Mouse (Mus musculus) T-helper 1 cell (primary cell): ENCODE data around the gene Mrps30.

Experiments
- in situ Hi-C: fragments of 300-600 bp; cut with MboI, MseI; formaldehyde crosslinking; loops from one replicate; pipeline ENCODE4 v1.15.1; 2025; ENCODE audit warnings: high pct_unique_total_duplicates

Mrps30 gene

DNA sequence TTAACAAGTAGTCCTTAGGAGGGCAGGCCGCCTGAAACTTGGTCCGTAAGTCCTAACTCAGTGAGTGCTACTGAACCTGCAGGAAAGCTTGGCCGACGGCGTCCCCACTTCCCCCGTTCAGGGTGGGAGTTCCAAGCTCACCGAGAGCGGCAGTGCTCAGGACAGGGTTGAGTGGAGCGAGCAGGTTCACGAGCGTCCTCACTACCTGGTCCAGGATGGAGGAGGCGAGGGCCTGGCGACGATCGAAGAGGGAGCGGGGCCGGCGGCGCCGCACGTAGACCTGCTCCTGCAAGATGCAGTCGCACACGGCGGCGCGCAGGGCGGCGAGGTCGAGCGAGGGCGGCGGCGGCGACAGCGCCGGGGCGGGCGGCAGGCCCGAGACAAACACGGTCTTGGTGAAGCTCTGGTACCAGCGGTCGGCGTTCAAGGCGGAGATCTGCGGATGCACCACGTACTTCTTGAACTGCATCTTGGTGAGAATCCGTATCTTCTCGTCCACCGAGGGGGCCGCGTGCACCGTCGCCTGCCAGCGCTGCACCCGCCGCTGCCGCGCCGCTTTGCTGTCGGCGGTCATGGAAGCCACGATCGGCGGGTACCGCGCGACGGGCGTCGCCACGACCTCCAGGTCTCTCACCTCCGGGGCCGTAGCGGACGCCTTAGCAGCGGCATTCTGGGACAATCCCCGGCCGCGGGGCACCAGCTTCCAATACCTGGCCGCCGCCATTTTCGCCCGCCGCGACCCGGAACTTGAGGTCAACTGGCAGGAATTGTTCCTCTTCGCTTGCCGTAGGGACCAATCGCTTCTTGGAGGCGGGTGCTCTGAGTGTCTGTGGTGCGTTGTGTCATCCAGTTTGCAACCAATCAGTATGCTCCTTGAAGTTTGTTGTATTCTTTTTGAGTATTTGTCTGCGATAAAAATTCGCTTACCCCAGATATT, at the start of gene Mrps30, which contains the start of gene B430218F22Rik:
Gene Mrps30 (minus strand): TSS at position 742 of the 937 bp plus-strand sequence.
Gene B430218F22Rik (plus strand): TSS at position 120 of the 937 bp plus-strand sequence.
- in situ Hi-C loops: loop anchor here (5.0 to 25.0 kb wide), 3 partner anchors 1098 to 1211 kb away; partner anchors contain the start of genes 3110070M22Rik, Emb, Gm17509 and Tmem267

DNA sequence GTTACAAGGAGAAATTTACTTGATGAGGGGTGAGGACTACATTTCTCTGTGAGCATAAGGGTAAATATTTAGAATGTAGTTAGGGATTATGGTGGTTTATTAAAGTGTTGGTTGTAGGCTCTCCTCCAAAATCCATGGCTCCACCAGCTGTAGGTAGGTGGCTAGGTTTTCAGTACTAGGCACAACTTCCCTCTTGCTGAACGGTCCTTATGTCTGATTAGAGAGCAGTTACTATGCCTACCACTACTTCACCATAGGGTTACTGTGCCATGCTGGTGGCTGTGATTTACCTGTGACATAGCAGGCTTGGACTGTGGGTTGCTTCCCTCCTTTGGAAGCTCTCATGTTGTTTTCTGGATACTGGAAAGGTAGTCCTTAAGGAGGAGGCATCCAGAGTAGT, 33.8 kb upstream of the Mrps30 start:
- in situ Hi-C loops: no loop called here

DNA sequence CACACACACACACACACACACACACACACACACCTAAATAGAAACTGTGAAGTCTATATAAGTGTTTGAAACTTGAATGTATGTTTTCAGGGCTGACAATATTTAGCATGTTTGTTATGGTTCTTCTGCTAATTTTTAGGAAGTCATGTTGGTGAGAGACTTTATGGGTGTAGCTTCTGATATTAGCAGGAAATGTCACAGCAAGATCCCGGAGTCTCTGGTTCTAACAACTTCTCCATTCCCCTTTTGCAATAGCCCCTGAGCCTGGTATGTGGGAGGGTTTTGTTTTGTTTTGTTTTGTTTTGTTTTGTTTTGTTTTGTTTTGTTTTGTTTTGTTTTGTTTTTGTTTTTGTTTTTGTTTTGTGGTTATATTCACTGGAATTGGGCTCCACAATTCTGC, 33.4 kb upstream of the Mrps30 start:
- in situ Hi-C loops: no loop called here

DNA sequence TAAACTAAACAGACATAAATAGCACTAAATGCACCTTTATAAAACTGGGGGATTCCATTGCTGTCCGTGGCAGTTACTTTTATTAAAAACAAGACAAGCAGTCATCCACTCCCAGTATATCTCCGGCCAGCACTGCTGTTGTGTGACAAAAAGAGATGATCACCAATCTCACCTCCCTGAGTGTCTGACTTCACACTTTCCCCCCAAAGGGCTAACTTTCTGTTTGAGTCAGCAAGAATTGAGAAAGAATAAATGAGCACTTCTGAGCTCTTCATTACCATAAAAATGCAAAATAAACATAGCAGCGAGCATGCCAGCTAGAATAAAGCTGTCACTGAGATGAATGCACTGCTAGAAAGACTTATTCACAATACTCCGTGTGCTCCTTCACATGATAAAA, 31.1 kb upstream of the Mrps30 start:
- in situ Hi-C loops: no loop called here

DNA sequence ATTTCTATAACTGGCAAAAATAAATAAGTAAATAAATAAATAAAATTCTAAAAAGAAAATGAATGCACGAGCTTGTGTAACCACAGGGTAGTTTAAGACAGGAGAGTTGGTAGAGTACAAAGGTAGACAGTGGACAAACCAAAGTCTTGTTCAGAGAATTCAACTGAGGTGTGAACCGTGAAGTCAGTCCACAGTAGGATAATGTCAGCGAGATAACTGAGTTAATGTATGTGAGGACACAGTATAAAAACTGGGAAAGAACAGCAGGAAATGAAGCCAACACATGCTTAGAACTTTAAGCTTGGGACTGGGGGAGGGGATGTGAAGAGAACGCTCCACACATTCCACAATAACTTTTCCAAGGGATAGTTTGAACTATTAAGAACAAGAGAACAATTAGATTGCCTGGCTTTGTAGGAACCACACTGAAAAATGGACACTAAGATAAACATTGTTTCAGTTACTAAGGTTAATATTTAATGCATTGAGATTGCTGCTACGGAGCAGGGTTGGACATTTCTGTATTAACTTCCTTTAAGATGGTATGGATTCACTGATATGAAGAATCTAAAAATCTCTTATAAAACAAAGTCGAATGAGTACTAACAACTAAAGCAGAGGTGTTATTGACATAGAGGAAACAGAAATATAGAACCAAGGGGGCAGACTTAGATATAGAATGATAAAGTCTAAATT, 24.4 kb upstream of the Mrps30 start:
- in situ Hi-C loops: loop anchor here (5.0 kb wide), 1 partner anchor 196 kb away; no protein-coding TSS in a partner anchor

DNA sequence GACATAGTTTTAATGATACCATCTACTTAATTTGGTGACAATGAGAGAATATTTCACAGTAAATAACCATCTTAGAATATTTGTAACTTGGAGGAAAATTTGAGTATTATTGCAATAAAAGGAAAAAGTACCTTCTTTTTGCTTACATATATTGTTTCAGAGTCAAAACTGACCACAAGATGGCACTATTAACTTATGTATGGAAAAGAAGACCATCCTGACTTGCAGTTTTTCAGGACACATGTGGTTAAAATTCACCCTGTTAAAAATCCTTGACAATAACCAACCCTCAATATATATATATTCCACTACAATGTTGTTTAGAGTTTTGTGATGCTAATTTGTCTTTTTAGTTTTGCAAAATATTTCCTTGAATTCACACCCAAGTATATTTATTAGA, 16.5 kb upstream of the Mrps30 start:
- in situ Hi-C loops: loop anchor here (5.0 kb wide), 1 partner anchor 974 kb away; no protein-coding TSS in a partner anchor

DNA sequence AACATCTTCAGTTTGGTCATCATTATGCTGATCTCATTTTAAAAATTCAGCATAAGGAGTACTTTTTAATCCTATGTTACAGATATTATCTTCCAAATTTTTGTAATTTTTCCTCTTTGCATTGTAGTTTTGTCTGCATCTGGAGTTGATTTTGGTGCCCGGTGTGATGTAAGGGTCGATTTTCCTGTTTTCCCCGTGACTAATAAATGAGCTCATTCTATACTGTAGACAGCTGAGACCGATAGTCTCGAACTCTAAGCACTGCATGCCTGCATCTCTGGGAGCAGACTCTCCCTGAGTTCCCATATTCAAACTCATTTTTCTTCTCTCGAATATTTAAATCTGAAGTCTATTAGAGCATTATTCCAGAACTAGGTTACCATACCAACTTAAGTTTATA, 13.3 kb upstream of the Mrps30 start:
- in situ Hi-C loops: loop anchor here (5.0 kb wide), 1 partner anchor 977 kb away; no protein-coding TSS in a partner anchor

DNA sequence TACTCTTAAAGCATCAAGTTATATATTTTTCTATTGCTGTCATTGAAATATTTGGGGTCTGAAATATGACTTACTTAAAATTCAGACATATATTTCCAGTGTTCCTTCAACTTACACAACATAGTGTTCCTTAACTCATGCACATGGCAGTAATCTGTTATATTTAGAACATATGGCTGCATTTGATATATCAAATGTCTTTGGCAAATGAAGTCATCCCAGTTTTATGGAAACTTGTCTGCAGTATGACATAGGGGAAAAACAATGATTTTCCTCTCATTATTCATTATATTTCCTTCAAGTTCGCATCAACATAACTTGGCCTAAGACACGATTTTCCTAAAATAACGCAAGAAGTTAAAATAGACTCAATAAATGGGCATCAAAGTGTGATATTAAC, 8.8 kb upstream of the Mrps30 start:
- in situ Hi-C loops: loop anchor here (25.0 kb wide), 1 partner anchor 1184 kb away; the partner anchor contains the start of genes Emb and Gm17509

DNA sequence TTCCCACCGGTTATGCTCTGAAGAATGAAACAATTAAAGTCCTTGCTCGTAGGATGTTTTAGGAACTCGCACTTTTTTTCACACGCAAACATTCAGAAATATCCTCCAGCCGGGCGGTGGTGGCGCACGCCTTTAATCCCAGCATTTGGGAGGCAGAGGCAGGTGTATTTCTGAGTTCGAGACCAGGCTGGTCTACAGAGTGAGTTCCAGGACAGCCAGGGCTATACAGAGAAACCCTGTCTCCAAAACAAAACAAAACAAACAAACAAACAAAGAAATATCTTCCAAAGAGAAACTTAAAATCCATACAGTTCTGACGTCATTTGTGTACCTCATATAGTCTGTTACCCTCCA, 373 bp upstream of the Mrps30 start:
- in situ Hi-C loops: loop anchor here (5.0 to 25.0 kb wide), 3 partner anchors 1097 to 1210 kb away; partner anchors contain the start of genes 3110070M22Rik, Emb, Gm17509 and Tmem267

DNA sequence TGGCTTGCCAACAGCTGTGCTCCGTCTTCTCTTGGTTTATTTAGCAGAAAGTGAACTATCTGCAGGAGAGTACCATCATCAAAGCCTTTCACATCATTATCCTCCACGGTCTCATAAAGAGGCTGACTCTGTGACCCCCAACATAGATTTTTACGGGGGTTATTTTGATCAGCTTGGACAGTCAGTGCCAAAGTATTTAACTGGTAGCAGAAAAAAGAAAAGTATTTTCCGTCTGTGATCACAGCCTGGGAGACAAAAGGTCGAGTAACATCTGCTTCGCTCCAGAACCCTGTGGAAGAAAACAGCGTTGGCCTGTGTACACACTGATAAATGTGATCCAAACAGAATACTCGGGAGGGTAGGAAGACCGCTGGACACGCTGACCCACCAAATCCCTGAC, 6.7 kb downstream of the Mrps30 start:
- in situ Hi-C loops: loop anchor here (10.0 to 25.0 kb wide), 2 partner anchors 1104 to 1168 kb away; partner anchors contain the start of genes 3110070M22Rik, Emb, Gm17509 and Tmem267

DNA sequence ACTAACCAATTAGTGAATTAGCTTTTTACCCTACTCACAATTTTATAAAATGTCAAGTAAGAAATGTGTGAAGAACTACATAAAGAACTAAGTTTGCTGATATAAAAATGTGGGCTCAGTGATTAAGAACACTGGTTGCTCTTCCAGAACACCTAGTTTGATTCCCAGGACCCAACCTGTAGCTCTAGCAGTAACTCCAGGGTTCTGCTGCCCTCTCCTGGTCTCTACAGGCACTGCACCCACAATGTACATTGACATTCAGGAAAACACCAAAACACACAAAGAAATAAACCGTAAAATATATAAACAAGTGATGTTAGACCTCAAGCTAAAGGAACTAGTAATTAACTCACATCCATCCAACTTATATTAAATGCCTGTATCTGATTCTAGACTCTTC, 7.9 kb downstream of the Mrps30 start:
- in situ Hi-C loops: loop anchor here (25.0 kb wide), 1 partner anchor 1167 kb away; the partner anchor contains the start of genes Emb and Gm17509

DNA sequence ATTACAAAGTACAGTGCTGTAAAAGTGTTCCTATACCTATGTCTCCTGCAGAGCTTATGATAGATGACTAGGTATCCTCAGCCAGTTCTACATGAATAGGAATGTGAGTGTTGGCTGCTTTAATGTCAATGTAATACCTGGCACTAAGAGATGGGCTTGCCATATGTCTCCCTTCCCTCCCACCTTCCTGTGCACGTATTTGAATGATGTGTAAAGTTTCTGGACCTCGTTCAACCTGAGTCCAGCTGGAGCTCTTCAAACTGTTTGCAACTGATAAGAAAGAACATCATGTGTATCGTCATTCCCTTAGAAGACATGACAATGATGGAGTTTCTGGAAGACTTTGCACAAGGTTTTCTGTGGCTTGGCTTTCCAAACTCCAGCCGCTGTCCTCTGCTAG, 14.2 kb downstream of the Mrps30 start:
- in situ Hi-C loops: no loop called here

DNA sequence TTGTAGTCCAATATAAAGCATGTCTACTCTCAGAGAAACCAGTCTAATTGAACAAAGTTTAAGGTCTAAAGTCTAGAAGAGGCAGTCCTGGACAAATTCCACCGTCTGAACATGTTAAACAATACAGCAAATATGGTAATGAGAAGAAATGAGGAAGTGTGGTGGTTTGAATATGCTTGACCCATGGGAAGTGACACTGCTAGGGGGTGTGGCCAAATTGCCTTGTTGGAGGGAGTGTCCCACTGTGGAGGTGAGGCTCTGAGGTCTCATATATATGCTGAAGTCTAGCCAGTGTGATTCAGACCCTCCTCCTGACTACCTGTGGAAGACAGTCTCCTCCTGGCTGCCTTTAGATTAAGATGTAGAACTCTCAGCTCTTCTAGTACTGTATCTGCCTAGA, 21.3 kb downstream of the Mrps30 start:
- in situ Hi-C loops: no loop called here

DNA sequence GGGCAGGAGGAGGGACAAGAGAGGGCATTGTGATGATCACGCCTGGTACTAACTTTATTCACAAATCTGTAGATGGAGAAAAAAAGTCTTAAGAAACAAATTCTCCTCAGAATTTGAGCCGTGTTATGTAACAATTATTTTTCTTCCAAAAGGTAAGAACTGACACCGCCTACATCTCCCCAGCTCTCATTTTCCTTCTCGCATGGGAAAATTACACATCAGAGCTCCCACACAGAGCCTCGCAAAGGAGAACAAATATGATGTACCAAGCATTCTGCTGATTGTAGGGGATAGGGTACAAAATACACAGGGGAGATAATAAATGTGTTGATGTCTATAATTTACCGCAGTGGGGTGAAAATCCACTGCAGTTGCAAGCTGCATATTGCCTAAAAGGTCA, 23.7 kb downstream of the Mrps30 start:
- in situ Hi-C loops: no loop called here

DNA sequence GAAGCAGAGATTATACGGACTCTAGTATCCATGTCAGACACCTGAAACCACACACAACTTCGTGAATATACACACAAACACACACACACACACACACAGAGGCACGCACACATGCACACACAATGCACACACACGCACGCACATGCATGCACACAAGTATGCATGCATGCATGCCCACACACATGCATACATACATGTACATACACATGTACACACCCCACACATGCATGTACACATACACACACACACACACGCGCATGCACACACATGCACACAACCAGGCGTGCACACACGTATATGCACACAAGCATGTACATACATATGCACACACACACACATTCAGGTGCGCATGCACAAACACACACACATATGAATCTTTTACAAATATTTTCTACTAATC, 36.2 kb downstream of the Mrps30 start:
- in situ Hi-C loops: no loop called here

DNA sequence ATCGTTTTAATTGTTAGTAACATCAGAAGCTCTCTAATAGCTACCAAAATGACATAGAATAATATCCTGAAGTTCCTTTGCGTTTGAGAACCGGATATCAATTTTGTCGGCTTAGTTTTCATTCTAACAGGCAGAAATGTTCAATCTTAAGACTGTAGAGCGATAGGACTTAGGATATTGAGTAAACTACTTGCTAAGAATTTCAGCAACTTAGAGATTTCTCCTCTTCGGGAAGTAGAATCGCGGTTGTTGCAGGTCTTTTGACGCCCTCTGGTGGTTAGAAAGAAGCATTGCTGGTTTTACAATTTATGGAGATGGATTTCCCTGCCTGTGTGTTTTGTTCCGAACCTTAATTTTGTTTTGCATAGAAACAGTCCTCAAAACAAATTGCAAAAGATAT, 36.8 kb downstream of the Mrps30 start:
- in situ Hi-C loops: no loop called here
